Mouse (Mus musculus) kidney, adult 11 months (tissue): ENCODE measurements at regions not wholly inside any gene's neighbourhood (a gene's known extent, or its start where the extent isn't known, plus 50 kb on each side); places are given as distances from the start of the nearest gene placed in this dataset.
"Not testable (repeated sequence)": the region's sequence is repeated elsewhere in the genome, so short reads cannot be mapped to it uniquely, and the experiment has no call there.

Source experiments
- DNase-seq: peaks from one replicate; pipeline ENCODE4 v3.0.0; 2022

- no peak for DNase-seq
Measured at GRCm38 (mm10) chr8:57383746-57384320, 63.0 kb downstream of the Hand2 start.

GRCm38 (mm10) chr8:57387627-57388026 lies 66.8 kb downstream of the Hand2 start:
- DNase-seq, result no peak

- no peak for DNase-seq
Measured at GRCm38 (mm10) chr8:57388579-57388978, 67.1 kb upstream of the Scrg1 start.

- DNase-seq, result no peak
Measured at GRCm38 (mm10) chr8:57397999-57398635, 57.6 kb upstream of the Scrg1 start.

GRCm38 (mm10) chr8:57400171-57400570 lies 55.6 kb upstream of the Scrg1 start:
- not testable (repeated sequence) for DNase-seq

- DNase-seq, result peak; percentile 27
Measured at GRCm38 (mm10) chr8:57400776-57401631, 54.7 kb upstream of the Scrg1 start.

GRCm38 (mm10) chr8:57401661-57402060 lies 54.1 kb upstream of the Scrg1 start:
- DNase-seq, result no peak

- DNase-seq, result no peak
Measured at GRCm38 (mm10) chr8:57402200-57402599, 53.5 kb upstream of the Scrg1 start.

- peak; percentile 9 for DNase-seq
Measured at GRCm38 (mm10) chr8:57403640-57404180, 52.0 kb upstream of the Scrg1 start.

GRCm38 (mm10) chr8:57405277-57405817 lies 50.4 kb upstream of the Scrg1 start:
- no peak for DNase-seq
